Mouse (Mus musculus) stomach, postnatal 0 days (tissue): ENCODE measurements at regions not wholly inside any gene's neighbourhood (a gene's known extent, or its start where the extent isn't known, plus 50 kb on each side); places are given as distances from the start of the nearest gene placed in this dataset.

Experiments used
- ATAC-seq: fragments of 200-750 bp; cut with Nextera tagmentation; 2 replicates; pipeline ENCODE4 v1.8.0; 2017; ENCODE audit not compliant: low FRiP score, low TSS enrichment
- DNase-seq: peaks from one replicate; pipeline ENCODE4 v3.0.0-alpha.2; 2016; ENCODE audit warnings: low spot score
- H3K27ac ChIP-seq: fragments of 300-500 bp; sonication (generic); replicated peaks from 2 replicates; pipeline ENCODE4 v1.5.1; 2014; ENCODE audit warnings: mild to moderate bottlenecking, control low read depth
- H3K27me3 ChIP-seq: fragments of 300-500 bp; sonication (generic); 2 replicates; pipeline ENCODE4 v1.6.1; 2014; ENCODE audit warnings: low read length; ENCODE audit not compliant: control insufficient read depth, insufficient read depth
- H3K36me3 ChIP-seq: fragments of 300-500 bp; sonication (generic); 2 replicates; pipeline ENCODE4 v1.6.1; 2014; ENCODE audit warnings: low read length, mixed read lengths; ENCODE audit not compliant: control insufficient read depth, insufficient read depth
- H3K4me1 ChIP-seq: fragments of 300-500 bp; sonication (generic); replicated peaks from 2 replicates; pipeline ENCODE4 v1.6.1; 2014; ENCODE audit warnings: antibody characterized with exemption; ENCODE audit not compliant: control insufficient read depth, insufficient read depth
- H3K4me2 ChIP-seq: fragments of 300-500 bp; sonication (generic); replicated peaks from 2 replicates; pipeline ENCODE4 v1.6.1; 2014; ENCODE audit warnings: low read depth, mild to moderate bottlenecking, control low read depth, moderate library complexity
- H3K4me3 ChIP-seq: fragments of 300-500 bp; sonication (generic); 2 replicates; pipeline ENCODE4 v1.5.1; 2014; ENCODE audit warnings: low read depth, low read length, control low read depth
- H3K9ac ChIP-seq: fragments of 300-500 bp; sonication (generic); 2 replicates; pipeline ENCODE4 v1.6.1; 2014; ENCODE audit warnings: mild to moderate bottlenecking, low read length, control low read depth, mixed read lengths
- H3K9me3 ChIP-seq: fragments of 300-500 bp; sonication (generic); 2 replicates; pipeline ENCODE4 v1.6.1; 2016; ENCODE audit warnings: low read length; ENCODE audit not compliant: control insufficient read depth
- CTCF ChIP-seq: IDR thresholded peaks from 2 replicates; pipeline ENCODE4 v1.5.1; 2016; ENCODE audit warnings: antibody characterized with exemption, low read depth, mild to moderate bottlenecking, moderate library complexity
- EP300 ChIP-seq: optimal IDR thresholded peaks from 2 replicates; pipeline ENCODE3; 2016; ENCODE audit warnings: antibody characterized with exemption
- WGBS: fragments of 180-500 bp; shearing (Covaris S2); extraction: QIAGEN DNeasy Blood & Tissue Kit; methylation state at CpG from one replicate; pipeline ENCODE4 v1.1.7; 2014; 5-methylcytosine and 5-hydroxymethylcytosine counted together

- H3K4me3 ChIP-seq: no peak overlapping the region
- ATAC-seq: no peak
- H3K27ac ChIP-seq: no peak overlapping the region
- H3K9ac ChIP-seq: no peak overlapping the region
- H3K27me3 ChIP-seq: no peaks in the 10 kb centered on the region
- no peak overlapping the region for H3K4me2 ChIP-seq
- H3K36me3 ChIP-seq: no peaks in the 10 kb centered on the region
- no peak for DNase-seq
- TF ChIP-seq CTCF (no peak), EP300 (no peak)
- H3K4me1 ChIP-seq: no peaks in the 10 kb centered on the region
- H3K9me3 ChIP-seq: no peaks in the 10 kb centered on the region
These were observed 86.8 kb upstream of the Irx5 start for GRCm38 (mm10) chr8:92270636-92271035.

- Histone ChIP-seq H3K9ac (no peak overlapping the region), H3K4me2 (no peak overlapping the region), H3K4me1 (no peaks in the 10 kb centered on the region), H3K9me3 (no peaks in the 10 kb centered on the region), H3K36me3 (no peaks in the 10 kb centered on the region), H3K27ac (no peak overlapping the region), H3K27me3 (no peaks in the 10 kb centered on the region), H3K4me3 (no peak overlapping the region)
- ATAC-seq (no peak), DNase-seq (no peak)
- TF ChIP-seq EP300 (no peak), CTCF (no peak)
- 65% methylated on average over 6 of the region's 6 CpGs for WGBS
These were observed 90.0 kb upstream of the Irx5 start for GRCm38 (mm10) chr8:92267415-92267814.

GRCm38 (mm10) chr8:92260056-92260455, 97.4 kb upstream of the Irx5 start:
- DNase-seq (no peak), ATAC-seq (no peak)
- Histone ChIP-seq H3K4me1 (no peaks in the 10 kb centered on the region), H3K27me3 (no peaks in the 10 kb centered on the region), H3K4me2 (no peak overlapping the region), H3K4me3 (no peak overlapping the region), H3K36me3 (no peaks in the 10 kb centered on the region), H3K9ac (no peak overlapping the region), H3K27ac (no peak overlapping the region), H3K9me3 (no peaks in the 10 kb centered on the region)
- TF ChIP-seq CTCF: no peak
- 85% methylated on average over 8 of the region's 8 CpGs for whole genome bisulfite sequencing

GRCm38 (mm10) chr8:92258258-92258657, 99.2 kb upstream of the Irx5 start:
- Histone ChIP-seq H3K9ac (no peak overlapping the region), H3K36me3 (no peaks in the 10 kb centered on the region), H3K4me3 (no peak overlapping the region), H3K4me2 (no peak overlapping the region), H3K9me3 (no peaks in the 10 kb centered on the region), H3K27ac (no peak overlapping the region), H3K27me3 (no peaks in the 10 kb centered on the region), H3K4me1 (no peaks in the 10 kb centered on the region)
- DNase-seq: no peak
- 54% methylated on average over 6 of the region's 6 CpGs for WGBS
- no peak for TF ChIP-seq EP300
- no peak for ATAC-seq

- DNase-seq: no peak
- TF ChIP-seq CTCF: no peak
- TF ChIP-seq EP300: no peak
- no peak overlapping the region for H3K4me2 ChIP-seq
- H3K4me3 ChIP-seq: no peak overlapping the region
- ATAC-seq: no peak
- no peaks in the 10 kb centered on the region for H3K4me1 ChIP-seq
- H3K27me3 ChIP-seq: no peaks in the 10 kb centered on the region
- 36% methylated on average over 8 of the region's 8 CpGs for WGBS
- H3K36me3 ChIP-seq: no peaks in the 10 kb centered on the region
- no peak overlapping the region for H3K27ac ChIP-seq
- no peak overlapping the region for H3K9ac ChIP-seq
- no peaks in the 10 kb centered on the region for H3K9me3 ChIP-seq
These were observed 104.6 kb upstream of the Irx5 start for GRCm38 (mm10) chr8:92252597-92253375.

GRCm38 (mm10) chr8:92246301-92246700, 111.1 kb upstream of the Irx5 start:
- TF ChIP-seq CTCF: no peak
- TF ChIP-seq EP300: no peak
- H3K9ac ChIP-seq: no peak overlapping the region
- no peaks in the 10 kb centered on the region for H3K27me3 ChIP-seq
- no peak overlapping the region for H3K27ac ChIP-seq
- H3K36me3 ChIP-seq: no peaks in the 10 kb centered on the region
- no peak overlapping the region for H3K4me2 ChIP-seq
- no peak overlapping the region for H3K4me3 ChIP-seq
- H3K4me1 ChIP-seq: no peaks in the 10 kb centered on the region
- no peaks in the 10 kb centered on the region for H3K9me3 ChIP-seq
- ATAC-seq: no peak
- no peak for DNase-seq
- 56% methylated on average over 4 of the region's 4 CpGs for WGBS
